Mouse (Mus musculus): ENCODE results near the gene Spem2. TPM values are rescaled to one million over a fixed set of nuclear protein-coding genes. Genes with fewer than 3 reads are reported as not detected.

Spem2 gene
- polyA plus RNA-seq, 1 experiment from 2014 or later, result not detected

GRCm38 (mm10) chr11:69766872-69767624 lies 51.2 kb downstream of the Spem2 start:
- ATAC-seq (replicated peaks; ENCODE audit: low FRiP score, low TSS enrichment, low read depth) (no peak), DNase-seq (ENCODE audit: low spot score) (peak; percentile 50)
- H3K4me1 ChIP-seq (replicated peaks; ENCODE audit: control insufficient read depth, insufficient read depth, low read length), result peaks cover 14% of the 10 kb centered on the region
- peak overlapping the region; percentile 67 for H3K4me2 ChIP-seq (ENCODE audit: low read length)
- H3K27me3 ChIP-seq (replicated peaks; ENCODE audit: control insufficient read depth, insufficient read depth, low read length), result no peaks in the 10 kb centered on the region
- H3K9ac ChIP-seq (ENCODE audit: low read length), result 0 out of 2 replicates have a peak overlapping the region, but pooled peaks have one; percentile 94
- H3K27ac ChIP-seq (ENCODE audit: low read depth), result 0 out of 2 replicates have a peak overlapping the region, but pooled peaks have one; percentile 3
- H3K4me3 ChIP-seq (ENCODE audit: low read depth, low read length), result peak overlapping the region; percentile 77
- WGBS, result 61% methylated on average over 13 of the region's 13 CpGs
- H3K36me3 ChIP-seq (ENCODE audit: control insufficient read depth, insufficient read depth, low read length), result no peaks in the 10 kb centered on the region
- H3K9me3 ChIP-seq (ENCODE audit: control insufficient read depth, low read length), result no peaks in the 10 kb centered on the region

Other genes starting within 250 kb of the Spem2 start
- 26.8 and 31.8 TPM in 2 replicates for gene Wrap53, start 238.2 kb downstream of the Spem2 start, polyA plus RNA-seq (2014; fragmentation: Nextera tagmentation; extraction: Ambion mirVana)
- 176 and 192 TPM in 2 replicates for gene Trp53, start 238.1 kb downstream of the Spem2 start, polyA plus RNA-seq (2014; fragmentation: Nextera tagmentation; extraction: Ambion mirVana)
- 7.3 and 8.2 TPM in 2 replicates for gene Atp1b2, start 212.5 kb downstream of the Spem2 start, polyA plus RNA-seq (2014; fragmentation: Nextera tagmentation; extraction: Ambion mirVana)
- gene Shbg, start 200.6 kb downstream of the Spem2 start, polyA plus RNA-seq (2014; fragmentation: Nextera tagmentation; extraction: Ambion mirVana), result not detected in 2 replicates
- 16.8 and 18.1 TPM in 2 replicates for gene Sat2, start 196.4 kb downstream of the Spem2 start, polyA plus RNA-seq (2014; fragmentation: Nextera tagmentation; extraction: Ambion mirVana)
- gene Fxr2, start 185.5 kb downstream of the Spem2 start, polyA plus RNA-seq (2014; fragmentation: Nextera tagmentation; extraction: Ambion mirVana), result 22.6 and 23.0 TPM in 2 replicates
- gene Sox15, start 163.2 kb downstream of the Spem2 start, polyA plus RNA-seq (2014; fragmentation: Nextera tagmentation; extraction: Ambion mirVana), result 0.35 TPM in 1 of 2 replicates, not detected in the other
- gene Mpdu1, start 155.8 kb downstream of the Spem2 start, polyA plus RNA-seq (2014; fragmentation: Nextera tagmentation; extraction: Ambion mirVana), result 32.1 and 39.3 TPM in 2 replicates
- 12.4 and 16.3 TPM in 2 replicates for gene Cd68, start 152.3 kb downstream of the Spem2 start, polyA plus RNA-seq (2014; fragmentation: Nextera tagmentation; extraction: Ambion mirVana)
- gene Eif4a1, start 146.0 kb downstream of the Spem2 start, polyA plus RNA-seq (2014; fragmentation: Nextera tagmentation; extraction: Ambion mirVana), result 645 and 692 TPM in 2 replicates
- 79.1 and 90.8 TPM in 2 replicates for gene Senp3, start 136.4 kb downstream of the Spem2 start, polyA plus RNA-seq (2014; fragmentation: Nextera tagmentation; extraction: Ambion mirVana)
- gene Tnfsf13, start 132.7 kb downstream of the Spem2 start, polyA plus RNA-seq (2014; fragmentation: Nextera tagmentation; extraction: Ambion mirVana), result 0.48 TPM in 1 of 2 replicates, not detected in the other
- 8.0 and 9.4 TPM in 2 replicates for gene Tnfsf12, start 122.6 kb downstream of the Spem2 start, polyA plus RNA-seq (2014; fragmentation: Nextera tagmentation; extraction: Ambion mirVana)
- gene Tnfsfm13, start 122.4 kb downstream of the Spem2 start, polyA plus RNA-seq (2014; fragmentation: Nextera tagmentation; extraction: Ambion mirVana), result 2.3 and 3.7 TPM in 2 replicates
- gene Polr2a, start 59.8 kb downstream of the Spem2 start, polyA plus RNA-seq (2014; fragmentation: Nextera tagmentation; extraction: Ambion mirVana), result 35.2 and 38.7 TPM in 2 replicates
- not detected in 2 replicates for gene Slc35g3, start 56.5 kb downstream of the Spem2 start, polyA plus RNA-seq (2014; fragmentation: Nextera tagmentation; extraction: Ambion mirVana)
- 2.8 and 3.3 TPM in 2 replicates for gene Zbtb4, start 52.6 kb downstream of the Spem2 start, polyA plus RNA-seq (2014; fragmentation: Nextera tagmentation; extraction: Ambion mirVana)
- 3.5 and 4.4 TPM in 2 replicates for gene Chrnb1, start 22.5 kb downstream of the Spem2 start, polyA plus RNA-seq (2014; fragmentation: Nextera tagmentation; extraction: Ambion mirVana)
- 1.1 and 1.4 TPM in 2 replicates for gene Fgf11, start 16.6 kb downstream of the Spem2 start, polyA plus RNA-seq (2014; fragmentation: Nextera tagmentation; extraction: Ambion mirVana)
- 16.1 and 22.9 TPM in 2 replicates for gene Tmem102, start 12.8 kb downstream of the Spem2 start, polyA plus RNA-seq (2014; fragmentation: Nextera tagmentation; extraction: Ambion mirVana)
- not detected in 2 replicates for gene Gm39566, start 3.2 kb downstream of the Spem2 start, polyA plus RNA-seq (2014; fragmentation: Nextera tagmentation; extraction: Ambion mirVana)
- 0.17 TPM in 1 of 2 replicates, not detected in the other for gene Spem1, start 3.7 kb upstream of the Spem2 start, polyA plus RNA-seq (2014; fragmentation: Nextera tagmentation; extraction: Ambion mirVana)
- gene Nlgn2, start 19.3 kb upstream of the Spem2 start, polyA plus RNA-seq (2014; fragmentation: Nextera tagmentation; extraction: Ambion mirVana), result 8.5 TPM in 2 replicates
- gene Tmem256, start 20.0 kb upstream of the Spem2 start, polyA plus RNA-seq (2014; fragmentation: Nextera tagmentation; extraction: Ambion mirVana), result 436 and 455 TPM in 2 replicates
- gene Plscr3, start 27.9 kb upstream of the Spem2 start, polyA plus RNA-seq (2014; fragmentation: Nextera tagmentation; extraction: Ambion mirVana), result 92.1 and 94.4 TPM in 2 replicates
- gene Tnk1, start 40.3 kb upstream of the Spem2 start, polyA plus RNA-seq (2014; fragmentation: Nextera tagmentation; extraction: Ambion mirVana), result 10.3 and 12.2 TPM in 2 replicates
- gene Tmem95, start 59.6 kb upstream of the Spem2 start, polyA plus RNA-seq (2014; fragmentation: Nextera tagmentation; extraction: Ambion mirVana), result 0.38 TPM in 1 of 2 replicates, not detected in the other
- gene Kctd11, start 62.9 kb upstream of the Spem2 start, polyA plus RNA-seq (2014; fragmentation: Nextera tagmentation; extraction: Ambion mirVana), result 3.5 and 4.4 TPM in 2 replicates
- 8.1 and 9.3 TPM in 2 replicates for gene Acap1, start 77.1 kb upstream of the Spem2 start, polyA plus RNA-seq (2014; fragmentation: Nextera tagmentation; extraction: Ambion mirVana)
- gene 2810408A11Rik, start 82.5 kb upstream of the Spem2 start, polyA plus RNA-seq (2014; fragmentation: Nextera tagmentation; extraction: Ambion mirVana), result 8.8 and 10.7 TPM in 2 replicates
- gene Neurl4, start 82.6 kb upstream of the Spem2 start, polyA plus RNA-seq (2014; fragmentation: Nextera tagmentation; extraction: Ambion mirVana), result 13.3 and 14.5 TPM in 2 replicates
- gene Gps2, start 95.4 kb upstream of the Spem2 start, polyA plus RNA-seq (2014; fragmentation: Nextera tagmentation; extraction: Ambion mirVana), result 71.2 and 72.3 TPM in 2 replicates
- 1,854 and 1,877 TPM in 2 replicates for gene Eif5a, start 103.5 kb upstream of the Spem2 start, polyA plus RNA-seq (2014; fragmentation: Nextera tagmentation; extraction: Ambion mirVana)
- gene Ybx2, start 117.3 kb upstream of the Spem2 start, polyA plus RNA-seq (2014; fragmentation: Nextera tagmentation; extraction: Ambion mirVana), result 4.6 and 4.8 TPM in 2 replicates
- gene Slc2a4, start 129.7 kb upstream of the Spem2 start, polyA plus RNA-seq (2014; fragmentation: Nextera tagmentation; extraction: Ambion mirVana), result 25.8 and 32.2 TPM in 2 replicates
- gene Cldn7, start 146.3 kb upstream of the Spem2 start, polyA plus RNA-seq (2014; fragmentation: Nextera tagmentation; extraction: Ambion mirVana), result 425 and 461 TPM in 2 replicates
- gene Ctdnep1, start 162.7 kb upstream of the Spem2 start, polyA plus RNA-seq (2014; fragmentation: Nextera tagmentation; extraction: Ambion mirVana), result 28.6 and 29.3 TPM in 2 replicates
- 104 and 119 TPM in 2 replicates for gene Elp5, start 164.1 kb upstream of the Spem2 start, polyA plus RNA-seq (2014; fragmentation: Nextera tagmentation; extraction: Ambion mirVana)
- 481 and 495 TPM in 2 replicates for gene Gabarap, start 172.7 kb upstream of the Spem2 start, polyA plus RNA-seq (2014; fragmentation: Nextera tagmentation; extraction: Ambion mirVana)
- gene Phf23, start 177.3 kb upstream of the Spem2 start, polyA plus RNA-seq (2014; fragmentation: Nextera tagmentation; extraction: Ambion mirVana), result 37.6 and 43.9 TPM in 2 replicates
- 32.0 and 32.6 TPM in 2 replicates for gene Dvl2, start 182.1 kb upstream of the Spem2 start, polyA plus RNA-seq (2014; fragmentation: Nextera tagmentation; extraction: Ambion mirVana)
- gene Acadvl, start 196.9 kb upstream of the Spem2 start, polyA plus RNA-seq (2014; fragmentation: Nextera tagmentation; extraction: Ambion mirVana), result 72.8 and 73.8 TPM in 2 replicates
- 7.7 and 8.6 TPM in 2 replicates for gene Dlg4, start 198.5 kb upstream of the Spem2 start, polyA plus RNA-seq (2014; fragmentation: Nextera tagmentation; extraction: Ambion mirVana)
- 0.26 TPM in 1 of 2 replicates, not detected in the other for gene Asgr1, start 235.6 kb upstream of the Spem2 start, polyA plus RNA-seq (2014; fragmentation: Nextera tagmentation; extraction: Ambion mirVana)

Data from intestine, embryonic 14.5 days (tissue).